ENCODE assay signal across 8 mouse cellular contexts in the genomic region with DNA sequence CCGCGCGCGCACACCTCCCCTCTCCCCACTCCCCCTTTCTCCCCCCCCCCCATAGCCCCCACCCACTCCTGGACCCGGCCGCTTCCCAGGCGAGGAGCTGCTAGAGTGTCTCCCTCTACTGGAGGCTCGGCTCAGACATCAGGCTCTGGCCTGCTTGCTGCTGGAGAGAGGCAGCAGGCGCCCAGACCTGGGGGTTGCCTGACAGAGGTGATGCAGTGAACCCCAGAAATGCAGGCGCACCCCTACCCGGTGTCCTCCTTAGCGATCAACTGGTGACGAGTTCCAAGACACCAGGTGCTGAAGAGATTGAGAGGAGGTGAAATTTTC. TPM values are rescaled to one million over a fixed set of nuclear protein-coding genes. Genes with fewer than 3 reads are reported as not detected.
DNase-seq lines count a peak whose midpoint lies in the region; ATAC-seq and TF ChIP-seq lines count a peak whose summit lies in the region.
"Had no signal": no experiment of that assay in that cellular context is flagged by ENCODE, and none has a peak within 500 bp of the region (broad histone marks: within the 10 kb centered on the region; RNA-seq: fewer than 3 reads in every experiment).

Pknox2 (minus strand) TSS at position 49 of the 327 bp plus-strand sequence.

- no peaks in the 10 kb centered on the region for H3K9me3 ChIP-seq in hindbrain, postnatal 0 days (ENCODE audit: low read length)

- H3K36me3 ChIP-seq in hindbrain, postnatal 0 days (ENCODE audit: insufficient read depth, low read length): no peaks in the 10 kb centered on the region

- peaks cover 7% of the 10 kb centered on the region; the same call in 1 of the 2 replicates for H3K4me1 ChIP-seq in hindbrain, postnatal 0 days (ENCODE audit: insufficient read depth, low read length)

- peak; percentile 82 for TF ChIP-seq CTCF in hindbrain, postnatal 0 days (IDR thresholded peaks at IDR 0.05; ENCODE audit: low read depth)

- ATAC-seq in hindbrain, postnatal 0 days: peak; percentile 86; the same call in 1 of the 2 replicates
- peak; percentile 77 for ATAC-seq in megakaryocyte, adult 5-6 weeks (ENCODE audit: poor library complexity, severe bottlenecking)

- no peaks in the 10 kb centered on the region for H3K27me3 ChIP-seq in hindbrain, postnatal 0 days (ENCODE audit: insufficient read depth, low read length)

- peak within 1 kb of the TSS; percentile 89 for H3K4me3 ChIP-seq in hindbrain, postnatal 0 days (ENCODE audit: low read length)

- peak within 1 kb of the TSS; percentile 97 for H3K27ac ChIP-seq in hindbrain, postnatal 0 days
- H3K27ac ChIP-seq: macrophage had no signal

- peak within 1 kb of the TSS; percentile 91 for H3K9ac ChIP-seq in hindbrain, postnatal 0 days (replicated peaks; ENCODE audit: low read length)

- peak; percentile 84 for DNase-seq in adrenal gland, adult 2 months
- DNase-seq in cerebellum, postnatal 36 days: peak; percentile 88 to 90
- peak; percentile 80 for DNase-seq in gastrocnemius, postnatal 10 days
- no peak for DNase-seq in hindbrain, postnatal 0 days (ENCODE audit: low spot score)
- peak in 1 of 2 experiments; percentile 81 for DNase-seq in left cerebral cortex, adult 8-10 months (ENCODE audit: low spot score in 2 of 2)
- DNase-seq in right cerebral cortex, postnatal 36 days (ENCODE audit: low spot score in 2 of 2): peak; percentile 81 to 83

- H3K4me2 ChIP-seq in hindbrain, postnatal 0 days (ENCODE audit: low read depth, low read length): peak within 1 kb of the TSS; percentile 90

- 4% methylated on average over 7 of the region's 13 CpGs for WGBS in hindbrain, postnatal 0 days

RNA-seq across cellular contexts. Expression of gene Pknox2, which starts in this region (rescaled TPM):
- 1 to 10 TPM; 2.9 to 3.5 TPM for total RNA-seq in adrenal gland, adult 2 months (2021)
- 1.8 and 2.1 TPM in 2 replicates for polyA plus RNA-seq in adrenal gland, adult 2 months (2012; rRNA removed)
- 10 to 100 TPM; 27.9 TPM for total RNA-seq in gastrocnemius, postnatal 10 days (2021)
- total RNA-seq in hindbrain, postnatal 0 days (2014; rRNA removed): 23.5 and 28.0 TPM in 2 replicates
- 20.6 and 22.2 TPM in 2 replicates for polyA plus RNA-seq in hindbrain, postnatal 0 days (2015; fragmentation: Nextera tagmentation; extraction: Ambion mirVana)
- 10 to 100 TPM; 74.9 to 86.8 (median 78.3) TPM for total RNA-seq in left cerebral cortex, adult 8-10 months (2022)
- 0.16 and 0.64 TPM in 2 replicates for total RNA-seq in megakaryocyte, adult 5-6 weeks (2015)
- 0.04 and 0.41 TPM in 2 replicates for total RNA-seq in megakaryocyte, adult 5-6 weeks (2017)
- polyA plus RNA-seq: macrophage had no signal

Comparison
In these comparisons a context has a peak if more than half of its experiments do, and no peak if none do; other contexts are left out.
1. Peak in ATAC-seq in megakaryocyte, adult 5-6 weeks; RNA of the gene not detected or under 1 TPM.